Mouse (Mus musculus) left cerebral cortex, adult 2 months (tissue): ENCODE measurements around the gene Prss23. TPM values are rescaled to one million over a fixed set of nuclear protein-coding genes. Genes with fewer than 3 reads are reported as not detected.
A peak's percentile ranks its signal among the peaks of the same experiment; 100 is the strongest.

Source experiments
- DNase-seq, 2 experiments: peaks; one replicate each; pipeline ENCODE4 v3.0.0; 2021 to 2022; ENCODE audit warnings: low spot score in 2 of 2, mixed read lengths in 1 of 2; ENCODE audit errors: extremely low spot score in 1 of 2
- H3K27ac ChIP-seq: fragments of 200-600 bp; 2 replicates; pipeline ENCODE4 v1.8.1; 2022
- H3K4me3 ChIP-seq: fragments of 200-600 bp; 2 replicates; pipeline ENCODE4 v1.8.1; 2022
- CTCF ChIP-seq: fragments of 200-600 bp; IDR thresholded peaks from 2 replicates; pipeline ENCODE4 v1.8.1; 2022; ENCODE audit warnings: antibody characterized with exemption, mild to moderate bottlenecking, moderate library complexity
- intact Hi-C: fragments of 180-260 bp; cut with DNase I; formaldehyde crosslinking; loops from one replicate; pipeline ENCODE4 v1.15.1; 2025
- total RNA-seq, 2 experiments: library from RNA; stranded (reverse); gene quantifications; 2 replicates each; pipeline ENCODE4 v1.2.3; 2021

Gene Prss23
- total RNA-seq, 2 experiments from 2014 or later: 17.4 to 20.6 TPM

DNA sequence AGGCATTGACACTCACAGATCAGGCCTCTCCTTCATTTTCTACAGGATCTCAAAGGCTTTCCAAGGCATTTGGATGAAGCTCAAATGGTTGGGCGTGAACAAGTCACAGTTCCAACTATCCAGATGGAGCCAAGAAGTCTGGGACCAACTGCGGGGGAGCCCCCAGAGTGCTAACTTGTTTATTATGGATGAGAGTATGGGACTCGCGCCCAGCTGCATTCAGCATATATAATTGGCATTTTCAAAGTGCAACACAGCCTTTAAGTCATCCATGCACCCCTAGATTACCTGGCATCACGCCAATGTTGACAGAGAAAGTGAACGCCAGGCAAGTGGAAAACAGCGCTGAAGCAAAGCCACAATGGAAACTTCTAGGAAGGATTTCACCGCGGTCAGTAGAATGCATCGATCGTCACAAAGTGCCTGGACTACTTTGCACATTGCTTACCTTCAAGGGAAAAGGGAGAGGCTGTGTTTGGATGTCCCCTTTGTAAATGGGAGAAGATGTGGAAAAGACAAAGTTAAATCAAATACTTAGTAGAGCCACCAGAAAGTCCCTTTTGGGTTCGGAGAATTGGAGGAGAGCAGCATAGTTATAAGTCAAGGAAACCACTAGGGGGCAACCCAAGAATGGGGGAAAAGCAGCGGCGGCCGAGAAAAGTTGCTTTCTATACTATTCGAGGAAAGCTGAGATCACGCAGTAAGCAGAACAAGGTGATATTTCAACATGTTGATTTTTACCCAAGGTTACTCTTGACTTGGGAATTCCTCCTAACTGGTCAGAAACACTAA is 27.3 kb downstream of the Prss23 start:
- H3K27ac ChIP-seq: peak overlapping the region; percentile 56; the same call in 1 of the 2 replicates
- TF ChIP-seq CTCF: peak; percentile 86
- intact Hi-C loops: loop anchor here (1.0 to 5.0 kb wide), 5 partner anchors 63 to 408 kb away; no protein-coding TSS in a partner anchor
- peak overlapping the region; percentile 40 for H3K4me3 ChIP-seq
- DNase-seq: peak; percentile 61 to 64

DNA sequence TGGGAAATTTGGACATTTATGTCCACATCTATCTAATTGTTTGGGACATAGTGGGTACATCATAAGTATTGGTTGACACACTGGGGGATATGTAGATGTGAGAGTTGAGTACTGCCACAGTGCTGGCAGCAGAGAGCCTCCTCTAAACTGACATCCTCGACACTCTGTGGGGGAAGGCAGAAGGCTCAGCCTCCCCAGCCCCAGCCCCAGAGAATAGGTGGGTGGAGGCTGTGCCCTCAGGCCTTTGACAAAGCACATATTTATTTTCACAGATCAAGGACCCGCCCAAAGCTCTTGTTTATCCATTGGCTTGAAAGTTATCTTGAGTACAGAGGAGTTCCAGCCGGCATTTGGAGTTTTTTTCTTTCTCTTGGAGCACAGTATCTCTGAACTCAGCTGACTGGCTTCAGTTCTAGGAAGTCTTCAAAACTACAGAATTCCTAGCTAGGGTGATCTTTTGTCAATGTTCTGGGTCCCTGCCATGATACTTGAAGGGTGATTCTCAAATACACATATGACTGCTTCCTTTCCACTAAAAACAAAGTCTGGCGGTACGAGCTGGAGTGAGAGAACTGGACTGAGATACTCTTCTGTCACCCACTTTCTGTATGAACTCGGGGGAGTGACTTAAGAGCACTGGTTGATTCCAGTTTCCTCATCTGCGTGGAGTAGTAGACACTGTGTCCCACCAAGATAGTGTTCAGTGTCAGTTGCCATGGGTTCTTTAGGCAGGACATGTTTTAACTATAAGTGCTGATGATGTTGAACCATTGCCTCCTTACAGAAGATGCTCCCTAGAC is 43.0 kb downstream of the Prss23 start:
- DNase-seq: no peak
- no peak for TF ChIP-seq CTCF
- intact Hi-C loops: no loop called here

DNA sequence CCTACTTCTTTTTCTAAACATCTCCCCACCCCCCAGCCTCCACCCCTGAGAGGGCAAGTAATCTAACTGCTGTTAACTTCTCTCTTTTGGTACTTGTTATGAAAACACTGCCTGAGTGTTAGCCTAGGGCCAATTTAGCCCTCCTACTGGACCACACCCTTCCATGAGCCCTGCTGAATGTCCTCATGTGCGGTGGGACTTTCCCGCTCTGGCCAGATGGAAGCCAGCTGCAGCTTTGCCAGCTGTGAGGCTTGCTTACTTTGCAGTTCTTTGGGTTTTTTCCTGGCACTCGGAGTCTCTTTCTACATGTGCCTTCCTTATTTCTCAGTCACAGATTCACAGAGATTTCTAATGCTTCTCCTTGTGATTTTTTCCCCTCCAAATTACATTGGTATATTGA is 45.3 kb downstream of the Prss23 start:
- no peak for DNase-seq
- Histone ChIP-seq H3K27ac (no peak overlapping the region), H3K4me3 (no peak overlapping the region)
- TF ChIP-seq CTCF: no peak
- intact Hi-C loops: no loop called here

More for the DNA sequence above, 43.0 kb downstream of the Prss23 start:
- Histone ChIP-seq H3K27ac (no peak overlapping the region), H3K4me3 (no peak overlapping the region)

DNA sequence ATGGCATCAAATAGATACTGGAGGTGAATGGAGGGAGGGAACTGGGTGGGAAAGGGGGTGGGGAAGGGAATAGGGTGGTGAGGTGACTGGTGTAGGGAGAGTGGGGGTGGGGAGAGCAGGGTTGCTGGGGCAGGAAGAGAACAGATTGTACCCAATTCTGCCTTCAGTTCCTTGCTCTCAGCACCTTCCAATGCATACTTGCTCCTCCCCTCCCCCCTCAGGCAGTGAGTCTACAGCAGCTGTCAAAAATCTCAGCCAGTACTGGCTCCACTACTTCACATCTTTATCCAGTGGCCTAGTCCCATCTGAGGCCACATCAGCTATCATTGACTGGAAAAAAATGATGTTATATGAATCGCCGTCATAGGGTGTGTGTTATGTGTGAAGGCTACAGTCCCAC is 48.5 kb downstream of the Prss23 start:
- no peak for TF ChIP-seq CTCF
- DNase-seq: no peak
- no peak overlapping the region for H3K27ac ChIP-seq
- intact Hi-C loops: no loop called here
- no peak overlapping the region for H3K4me3 ChIP-seq

DNA sequence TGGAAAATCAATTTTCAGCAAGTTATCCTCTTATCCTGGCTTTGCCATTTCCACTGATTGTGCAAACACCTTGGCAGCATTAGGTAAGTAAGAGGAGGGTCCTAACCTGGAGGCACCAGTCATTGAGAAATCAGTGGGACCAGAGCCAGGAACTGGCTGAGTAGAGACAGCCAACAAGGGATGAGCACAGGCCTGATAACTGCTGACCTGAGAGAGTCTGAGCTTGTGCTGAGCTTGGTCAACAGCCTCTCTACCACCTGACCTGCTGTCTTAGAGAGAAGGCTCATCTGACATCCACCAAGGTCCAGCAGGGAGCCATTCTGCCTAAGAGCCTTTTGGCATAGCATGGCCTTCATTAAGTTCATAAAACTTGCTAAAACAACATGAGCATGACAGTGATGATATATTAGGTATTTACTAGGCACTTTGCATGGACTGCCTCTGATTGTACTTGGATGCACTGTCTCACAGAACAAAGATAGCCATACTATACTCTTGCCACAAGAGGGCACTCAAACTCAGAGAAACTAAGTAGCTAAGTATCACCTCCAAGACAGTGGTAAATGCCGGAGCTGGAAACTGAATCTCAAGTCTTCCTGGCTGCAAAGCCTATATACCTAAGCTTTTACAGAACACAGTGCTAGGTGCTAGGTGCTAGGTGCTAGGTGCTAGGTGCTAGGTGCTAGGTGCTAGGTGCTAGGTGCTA is 49.5 kb downstream of the Prss23 start:
- DNase-seq: peak in 1 of 2 experiments; percentile 20
- TF ChIP-seq CTCF: peak; percentile 83
- Histone ChIP-seq H3K27ac (no peak overlapping the region), H3K4me3 (no peak overlapping the region)
- intact Hi-C loops: loop anchor here (1.0 to 2.0 kb wide), 2 partner anchors 365 to 431 kb away; no protein-coding TSS in a partner anchor

DNA sequence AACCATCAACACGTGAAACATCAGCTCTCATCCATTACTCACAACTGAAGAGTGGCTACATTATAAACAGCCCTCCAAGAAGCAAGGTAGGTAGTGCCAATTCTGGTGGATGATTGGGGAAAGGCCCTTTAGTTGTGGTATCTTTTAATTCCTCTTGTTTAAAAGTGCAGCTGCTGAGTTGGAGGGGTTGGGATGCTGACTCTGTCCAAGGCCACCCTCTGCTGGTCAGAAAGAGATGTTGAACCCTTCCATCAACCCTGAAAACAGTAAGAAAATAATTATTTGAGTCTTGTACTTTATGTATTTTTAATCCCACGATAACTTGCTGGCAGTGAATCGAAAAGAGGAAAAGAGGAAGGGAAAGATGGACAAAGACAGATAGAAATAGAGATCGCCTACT is 53.5 kb downstream of the Prss23 start:
- DNase-seq: no peak
- TF ChIP-seq CTCF: peak; percentile 60
- Histone ChIP-seq H3K27ac (no peak overlapping the region), H3K4me3 (no peak overlapping the region)
- intact Hi-C loops: loop anchor here (1.0 kb wide), 1 partner anchor 36 kb away; no protein-coding TSS in a partner anchor

DNA sequence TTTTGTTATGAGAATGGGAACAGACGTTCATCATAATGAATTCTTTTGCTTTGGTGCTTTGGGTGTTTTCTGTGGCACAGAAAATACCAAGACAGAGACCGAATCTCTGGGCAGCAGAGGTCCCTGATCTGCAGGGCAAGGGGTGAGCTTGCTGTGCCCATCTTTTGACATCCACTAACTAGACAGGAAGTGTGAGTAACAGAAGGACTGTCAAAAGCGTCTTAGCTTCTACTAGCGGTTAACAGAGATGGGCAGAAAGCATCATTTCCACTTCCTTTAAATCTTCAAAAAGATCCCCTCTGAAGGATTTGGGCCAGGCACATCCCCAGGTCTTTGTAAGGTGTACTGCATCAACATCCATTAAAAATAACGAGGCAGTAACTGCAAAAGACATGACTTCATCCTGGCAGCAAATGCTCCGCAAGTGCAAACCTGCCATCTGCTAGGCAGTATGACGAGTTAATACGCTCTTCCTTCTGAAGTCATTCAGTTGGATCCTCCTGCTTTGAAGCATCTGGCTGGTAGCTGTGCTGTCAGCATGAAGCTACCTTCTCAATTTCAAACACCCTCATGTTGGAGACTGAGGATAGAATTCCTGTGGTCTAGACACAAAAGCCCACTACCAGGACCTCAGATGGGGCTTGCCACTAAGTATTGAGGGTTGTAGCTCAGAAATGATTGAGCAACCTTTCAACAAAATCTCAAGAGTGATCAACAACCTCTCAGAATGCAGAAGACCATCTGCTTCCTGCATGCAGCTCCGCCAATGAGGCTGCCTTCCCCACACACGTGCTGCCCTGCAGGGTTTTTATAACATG is 63.0 kb downstream of the Prss23 start:
- TF ChIP-seq CTCF: no peak
- intact Hi-C loops: no loop called here
- DNase-seq: no peak
- Histone ChIP-seq H3K4me3 (no peak overlapping the region), H3K27ac (no peak overlapping the region)

DNA sequence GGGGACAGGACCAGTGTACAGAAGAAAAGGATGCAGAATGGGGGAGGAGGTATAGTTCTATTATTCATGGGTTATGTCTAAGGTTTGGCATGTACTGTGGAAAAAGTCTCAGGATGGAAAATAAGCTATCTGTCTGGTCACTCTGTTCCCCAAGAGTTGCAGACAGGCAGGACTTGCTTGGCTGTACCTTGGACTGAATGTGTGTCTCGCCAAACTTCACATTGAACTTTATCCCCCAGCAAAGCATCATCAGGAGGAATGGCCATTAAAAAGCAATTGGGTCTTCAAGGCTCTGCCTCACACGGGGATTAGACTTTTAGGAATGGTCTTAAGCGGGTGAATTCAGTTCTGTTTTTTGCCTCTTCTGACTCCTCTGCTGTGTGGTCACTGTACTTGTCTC is 63.7 kb downstream of the Prss23 start:
- H3K4me3 ChIP-seq: no peak overlapping the region
- no peak overlapping the region for H3K27ac ChIP-seq
- no peak for DNase-seq
- TF ChIP-seq CTCF: no peak
- intact Hi-C loops: no loop called here

DNA sequence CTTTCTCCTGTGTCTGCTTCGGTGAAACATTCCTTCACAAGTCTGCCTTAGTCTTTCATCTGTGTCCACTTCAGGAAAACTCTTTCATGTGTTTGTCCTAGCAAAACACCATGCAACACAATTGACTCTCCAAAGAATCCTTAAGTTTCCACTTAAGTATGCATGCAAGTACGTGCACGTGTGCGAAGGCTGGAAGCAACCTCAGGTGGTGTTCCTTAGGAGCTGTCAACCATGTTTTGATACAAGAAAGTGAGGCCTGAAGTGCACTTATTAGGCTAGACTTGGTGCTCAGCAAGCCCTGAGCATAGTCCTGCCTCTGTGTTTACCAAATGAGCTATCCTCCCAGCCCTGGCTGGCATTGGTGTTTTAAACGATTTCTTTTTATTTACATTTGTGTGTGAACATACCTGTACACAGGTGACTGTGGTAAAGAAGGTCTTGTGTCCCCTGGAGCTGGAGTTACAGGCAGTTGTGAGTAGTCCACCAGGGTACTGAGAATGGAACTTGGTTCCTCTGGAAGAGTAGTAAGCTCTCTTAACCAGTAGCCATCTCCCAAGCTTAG is 64.3 kb downstream of the Prss23 start:
- no peak overlapping the region for H3K4me3 ChIP-seq
- DNase-seq: no peak
- H3K27ac ChIP-seq: no peak overlapping the region
- no peak for TF ChIP-seq CTCF
- intact Hi-C loops: no loop called here

DNA sequence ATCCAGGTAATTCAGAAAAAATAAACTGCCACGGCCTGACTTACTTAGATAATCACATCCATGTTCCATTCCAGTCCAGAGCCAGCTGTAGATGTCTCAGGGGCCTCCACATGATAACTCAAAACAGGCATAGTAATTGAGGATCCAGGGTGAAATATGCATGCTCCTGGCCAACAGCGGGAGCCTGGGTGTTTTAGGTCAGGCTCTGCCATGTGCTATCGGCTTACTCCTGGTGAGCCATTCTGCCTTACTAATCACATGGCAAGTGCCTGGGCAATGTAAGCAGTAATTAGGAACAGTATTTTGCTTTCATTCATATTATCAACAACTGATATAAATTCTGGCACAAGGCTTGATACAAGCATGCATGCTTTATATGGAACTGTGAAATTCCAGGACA is 65.6 kb downstream of the Prss23 start:
- intact Hi-C loops: no loop called here
- DNase-seq: no peak
- TF ChIP-seq CTCF: no peak
- H3K4me3 ChIP-seq: no peak overlapping the region
- no peak overlapping the region for H3K27ac ChIP-seq

DNA sequence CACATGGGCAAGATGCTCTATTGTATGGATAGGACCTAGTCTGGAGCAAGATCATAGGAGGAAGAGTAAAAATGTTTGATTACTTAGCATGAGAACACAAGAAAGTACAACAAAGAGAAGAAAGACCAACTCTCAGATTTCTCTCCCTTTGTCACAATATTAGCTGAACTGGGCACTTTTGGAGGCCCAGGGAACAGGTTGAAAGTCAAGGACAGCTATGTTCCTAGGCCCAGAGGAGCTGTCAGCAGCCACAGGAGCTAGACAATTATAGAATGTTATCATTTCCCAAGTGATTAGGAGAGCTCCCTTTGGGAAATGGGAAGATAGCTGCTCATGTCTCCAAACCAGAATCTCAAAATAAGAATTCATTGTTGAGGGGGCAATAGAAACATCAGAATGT is 66.1 kb downstream of the Prss23 start:
- no peak for TF ChIP-seq CTCF
- no peak for DNase-seq
- no peak overlapping the region for H3K27ac ChIP-seq
- H3K4me3 ChIP-seq: no peak overlapping the region
- intact Hi-C loops: no loop called here
